Mouse (Mus musculus) mouse embryonic stem cell (cell line): ENCODE results near the gene Ccl1.

Source experiments
- in situ Hi-C, 2 experiments: fragments of 300-500 bp; cut with MboI; formaldehyde crosslinking; loops; 1 replicate in 1 of 2; 3 replicates in 1 of 2; pipeline ENCODE4 v1.14.3; 2019 to 2020; ENCODE audit warnings: low sequenced_read_pairs in 2 of 2, low pct_unique_long_range_greater_than_20kb in 1 of 2, mixed read lengths in 1 of 2; ENCODE audit not compliant: unreplicated experiment in 1 of 2

Ccl1 gene

DNA sequence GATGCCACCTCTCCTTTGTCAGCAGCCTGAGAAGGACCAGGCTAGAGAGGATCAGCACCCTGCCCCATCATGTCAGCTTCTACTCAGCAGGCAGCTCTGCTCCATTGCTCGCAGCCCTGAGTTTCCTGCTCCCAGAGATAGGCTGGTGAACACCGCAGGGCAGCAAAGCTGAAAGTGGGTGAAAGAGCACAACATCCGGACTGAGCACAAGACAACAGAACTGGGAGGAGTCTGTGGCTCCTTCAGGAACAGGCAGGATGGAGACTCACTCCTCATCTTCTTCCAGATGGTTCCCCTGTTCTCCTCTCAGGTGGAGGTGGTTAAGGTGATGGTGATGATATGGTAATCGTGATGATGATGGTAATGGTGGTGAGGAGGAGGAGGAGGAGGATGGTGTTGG lies at the start of gene Ccl1:
TSS of gene Ccl1 (minus strand) at position 101 of the 400 bp plus-strand sequence.
- in situ Hi-C loops = no loop called here

DNA sequence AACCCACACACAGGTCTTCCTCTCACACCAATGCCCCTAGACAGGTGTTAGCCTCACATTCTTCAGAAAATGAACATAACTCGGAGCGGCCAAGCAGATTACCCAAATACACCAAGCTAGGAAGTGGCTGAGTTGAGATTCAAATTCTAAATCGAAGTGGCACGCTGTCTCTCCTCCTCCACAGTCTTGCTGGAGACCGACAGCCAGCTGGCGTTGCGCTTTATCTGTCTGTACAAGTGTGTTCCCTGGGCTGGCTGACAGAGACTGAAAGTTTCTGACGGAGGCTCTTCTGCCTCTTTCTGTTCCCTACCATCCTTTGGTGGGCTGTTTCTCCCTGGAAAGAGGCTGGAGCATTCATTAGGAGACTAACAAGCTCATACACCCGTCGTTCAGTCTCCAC lies 45.5 kb upstream of the Ccl1 start:
- in situ Hi-C loops = no loop called here

DNA sequence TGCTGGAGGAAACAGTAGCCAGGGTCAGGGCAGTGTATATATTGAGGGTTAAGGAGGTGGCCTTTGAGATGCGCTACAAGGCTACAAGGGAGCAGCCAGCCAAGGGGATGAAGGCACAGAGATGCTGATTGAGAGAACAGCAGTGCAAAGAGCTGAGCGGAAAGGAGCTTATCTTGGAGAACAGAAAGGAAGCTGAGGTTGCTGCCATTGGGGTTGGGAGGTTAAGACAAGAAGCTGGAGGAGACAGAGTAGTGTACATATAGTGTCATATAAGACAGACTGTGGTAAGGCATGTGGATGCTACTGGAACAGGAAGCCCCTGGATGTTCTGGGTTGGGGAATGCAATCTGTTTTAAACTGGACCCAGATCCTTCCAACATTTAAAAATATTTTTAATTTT lies 35.4 kb upstream of the Ccl1 start:
- in situ Hi-C loops = no loop called here

DNA sequence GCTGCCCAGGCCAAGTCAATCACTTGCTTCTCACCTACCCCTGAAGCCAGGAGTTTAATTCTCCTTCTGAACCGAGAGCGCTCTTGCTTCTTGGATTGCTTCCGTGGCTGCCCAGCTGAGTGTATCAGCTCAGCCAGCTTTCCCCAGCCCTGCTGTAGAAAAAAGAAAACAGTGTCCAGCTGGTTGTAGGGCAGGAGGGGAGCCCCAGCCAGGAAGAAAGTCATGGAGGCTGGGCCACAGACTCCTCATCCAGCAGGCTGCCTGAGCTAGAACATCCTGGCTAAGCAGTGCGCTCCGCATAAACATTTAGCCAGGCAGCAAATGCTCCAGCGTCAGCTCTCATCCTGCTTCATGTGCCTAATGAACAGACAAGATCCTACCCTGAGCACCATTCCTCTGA lies 34.9 kb upstream of the Ccl1 start:
- in situ Hi-C loops = no loop called here

DNA sequence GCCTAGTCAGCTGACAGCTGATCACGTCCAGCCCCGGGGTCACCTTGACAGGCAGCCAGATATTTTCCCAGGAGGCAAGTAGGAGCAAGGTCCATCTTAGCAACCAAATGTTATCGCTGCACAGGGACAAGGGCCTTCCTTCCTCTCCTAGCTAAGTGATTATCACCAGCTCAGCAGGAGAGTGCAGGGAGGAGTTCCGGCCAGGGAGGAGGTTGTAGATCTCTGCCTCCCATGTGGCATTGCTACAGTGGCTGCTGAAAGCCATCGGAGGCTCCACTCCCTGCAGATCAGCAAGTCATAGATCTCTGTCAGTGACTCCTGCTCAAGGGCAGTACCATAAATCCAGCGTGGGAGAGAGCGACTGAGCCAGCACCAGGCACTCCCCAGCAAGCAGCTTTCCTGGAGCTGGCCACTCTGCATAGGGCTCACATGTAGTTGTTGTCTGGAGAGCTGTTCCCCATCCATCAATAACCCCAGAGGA lies 34.5 kb upstream of the Ccl1 start:
- in situ Hi-C loops = no loop called here

DNA sequence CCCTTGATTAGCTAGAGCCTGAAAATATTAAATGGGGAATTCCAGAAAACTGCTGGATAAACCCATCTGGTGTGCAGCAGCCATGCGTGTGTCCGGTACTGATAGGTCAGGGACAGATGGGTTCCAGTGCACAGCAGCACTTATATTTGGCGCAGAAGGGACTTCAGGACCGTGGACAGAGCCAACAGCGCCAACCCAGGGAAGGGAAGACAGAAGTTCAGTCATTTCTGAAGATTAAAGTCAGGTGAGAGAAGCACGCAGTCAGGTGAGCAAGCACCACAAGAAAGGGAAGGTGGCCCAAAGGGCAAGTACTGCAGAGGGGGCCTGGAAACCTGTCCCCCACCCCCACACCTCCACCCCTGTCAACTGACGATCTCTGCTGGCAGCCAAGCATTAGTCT lies 7.7 kb upstream of the Ccl1 start:
- in situ Hi-C loops = no loop called here

DNA sequence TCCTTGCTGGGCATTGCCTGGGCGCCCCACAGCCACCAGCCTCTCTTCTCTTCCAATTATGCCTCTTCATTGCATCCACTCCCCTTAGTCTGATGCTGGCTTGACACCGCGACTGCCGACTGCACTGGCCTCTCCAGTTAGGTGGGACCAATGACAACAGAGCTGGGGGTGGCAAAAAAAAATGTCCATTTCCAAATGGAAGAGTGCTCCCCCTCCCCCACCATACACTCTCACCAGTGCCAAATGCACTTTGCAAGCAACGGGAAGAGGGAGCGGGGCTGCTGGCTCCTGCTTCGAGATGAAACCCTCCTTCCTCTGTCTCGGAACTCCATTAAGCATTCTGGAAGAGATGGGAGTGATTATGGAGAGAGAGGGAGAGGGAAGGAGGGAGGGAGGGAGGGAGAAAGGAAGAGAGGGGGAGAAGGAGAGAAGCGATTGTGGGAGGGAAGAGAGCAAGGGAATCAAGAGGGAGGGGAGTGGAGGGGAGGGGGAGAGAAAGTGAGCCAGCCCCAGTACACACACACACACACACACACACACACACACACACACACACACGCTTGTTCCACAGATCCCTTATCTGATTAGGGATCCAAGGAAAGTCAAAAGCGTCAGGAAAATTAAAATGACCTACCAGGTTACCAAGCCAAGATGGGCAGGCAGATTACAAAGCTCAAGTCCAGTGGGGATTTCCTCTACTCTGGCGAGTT lies 5.0 kb upstream of the Ccl1 start:
- in situ Hi-C loops = no loop called here

DNA sequence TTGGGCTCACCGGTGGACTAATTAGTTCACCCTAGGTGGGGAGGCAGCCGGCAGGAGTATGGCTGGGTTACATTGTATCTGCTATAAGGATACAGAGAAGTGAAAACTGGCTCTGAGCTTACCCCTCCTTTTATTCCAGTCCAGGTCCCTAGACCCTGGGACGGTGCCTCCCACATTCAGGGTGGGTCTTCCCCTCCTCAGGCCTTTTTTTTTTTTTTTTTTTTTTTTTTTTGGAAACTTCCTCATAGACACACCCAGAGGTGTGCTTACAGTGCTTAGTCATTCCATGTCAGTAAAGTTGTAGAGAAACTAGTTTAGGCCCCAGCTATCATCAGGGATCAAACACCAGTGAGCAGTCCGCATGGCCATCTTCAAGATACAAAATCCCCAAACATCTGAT lies 7.6 kb downstream of the Ccl1 start:
- in situ Hi-C loops = no loop called here

DNA sequence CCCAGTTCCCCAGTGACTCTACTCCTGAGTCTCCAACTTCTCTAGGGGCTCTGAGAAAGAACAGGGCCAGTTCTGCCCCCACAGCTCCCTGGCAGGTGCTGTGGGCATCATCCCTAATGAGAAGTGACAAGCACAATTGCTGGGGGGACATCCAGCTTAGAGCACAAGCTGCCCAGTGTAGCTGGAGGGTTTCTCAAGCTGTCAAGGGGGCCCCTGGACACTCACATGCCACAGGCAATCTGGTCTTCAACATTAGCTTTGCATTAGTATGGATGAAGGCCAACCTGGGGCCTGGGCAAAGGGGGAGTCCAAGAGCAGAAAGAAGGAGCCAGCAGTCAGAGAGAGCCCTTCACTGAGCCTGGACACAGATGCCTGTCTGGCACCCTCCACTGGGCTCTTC lies 14.6 kb downstream of the Ccl1 start:
- in situ Hi-C loops = no loop called here

DNA sequence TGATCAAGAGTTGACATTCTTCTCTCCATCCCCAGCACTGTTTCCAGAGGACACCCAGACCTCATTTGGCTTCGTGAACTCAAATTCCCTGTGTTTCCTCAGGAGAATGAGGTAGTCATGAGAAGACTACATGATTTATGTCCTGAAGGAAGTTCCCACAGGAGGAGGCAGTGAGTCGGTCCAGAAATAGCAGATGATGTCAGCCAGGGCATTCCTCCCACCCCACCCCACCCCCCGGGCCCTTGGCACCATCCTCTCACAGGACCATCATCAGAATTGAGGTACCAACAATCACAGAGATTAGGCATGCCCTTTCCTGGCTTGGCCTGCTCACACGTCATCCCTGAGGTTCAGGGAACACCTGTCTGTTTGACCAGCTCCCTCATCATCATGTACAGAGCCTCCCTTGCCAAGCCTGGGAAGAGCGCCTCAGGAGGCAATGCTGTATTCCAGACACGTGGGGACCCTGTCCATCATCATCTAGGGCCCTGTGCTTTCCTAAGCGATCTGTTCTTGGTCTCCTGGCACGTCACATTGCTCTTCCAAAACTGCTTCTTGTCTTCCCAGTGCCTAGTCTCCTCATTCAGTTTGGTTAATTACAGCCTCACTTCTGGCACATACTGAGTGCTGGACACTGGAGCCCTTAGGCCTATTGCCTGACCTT lies 31.2 kb downstream of the Ccl1 start:
- in situ Hi-C loops = no loop called here

DNA sequence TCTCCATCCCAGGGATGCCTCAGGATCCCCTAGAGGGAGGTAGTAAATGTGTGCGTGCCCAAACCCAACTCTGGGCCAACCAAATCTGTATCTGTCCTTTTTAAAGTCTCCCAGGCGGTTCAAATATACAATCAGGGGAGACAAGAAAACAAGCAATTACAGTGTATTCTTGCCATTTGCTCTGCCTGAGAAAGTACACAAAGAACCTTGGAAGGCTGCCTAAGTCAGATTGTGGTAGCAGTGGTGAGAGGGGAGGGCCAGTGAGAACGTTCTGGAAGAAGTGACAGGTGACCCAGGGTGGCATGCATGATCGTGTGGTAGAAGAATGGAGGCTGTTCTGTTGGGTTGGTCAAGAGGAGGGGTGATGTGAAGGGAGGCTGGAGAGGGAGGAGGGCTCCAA lies 46.4 kb downstream of the Ccl1 start:
- in situ Hi-C loops = no loop called here

DNA sequence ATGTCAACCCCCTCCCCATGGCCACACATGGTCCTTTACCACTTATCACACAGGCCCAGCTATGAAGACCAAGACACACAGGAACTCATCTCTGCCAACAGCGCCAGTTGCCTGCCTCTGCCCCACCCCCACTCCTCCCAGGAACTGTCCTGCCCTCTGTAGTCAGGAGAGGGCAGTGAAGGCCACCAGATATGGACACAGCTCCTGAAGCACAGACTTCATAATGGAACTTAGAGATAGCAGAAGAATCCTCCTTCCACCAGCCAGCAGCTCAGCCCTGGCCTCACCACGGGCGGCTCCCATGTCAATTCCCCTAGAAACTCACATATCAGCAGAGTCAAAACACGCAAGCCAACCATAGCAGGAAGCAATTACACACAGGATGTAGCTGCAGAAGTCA lies 49.9 kb downstream of the Ccl1 start:
- in situ Hi-C loops = no loop called here

DNA sequence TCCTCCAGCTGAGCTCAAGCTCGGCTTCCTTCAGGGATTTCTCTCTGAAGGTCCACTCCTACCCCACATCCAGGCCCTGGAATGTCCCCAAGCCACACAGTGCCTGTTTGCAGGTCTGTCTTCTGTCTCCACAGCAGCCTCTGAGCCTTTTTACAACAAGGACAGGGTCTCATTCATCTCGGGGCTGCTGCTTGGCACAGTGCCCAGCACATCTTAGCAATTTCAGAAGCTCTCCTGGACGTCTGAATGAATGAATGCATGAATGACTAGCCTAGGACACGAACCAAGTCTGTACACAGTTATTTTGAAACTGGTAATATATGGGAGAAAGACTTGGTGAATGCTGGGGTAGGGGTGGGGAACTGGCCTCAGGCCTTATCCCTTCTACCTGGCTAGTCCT lies 52.1 kb downstream of the Ccl1 start:
- in situ Hi-C loops = no loop called here

DNA sequence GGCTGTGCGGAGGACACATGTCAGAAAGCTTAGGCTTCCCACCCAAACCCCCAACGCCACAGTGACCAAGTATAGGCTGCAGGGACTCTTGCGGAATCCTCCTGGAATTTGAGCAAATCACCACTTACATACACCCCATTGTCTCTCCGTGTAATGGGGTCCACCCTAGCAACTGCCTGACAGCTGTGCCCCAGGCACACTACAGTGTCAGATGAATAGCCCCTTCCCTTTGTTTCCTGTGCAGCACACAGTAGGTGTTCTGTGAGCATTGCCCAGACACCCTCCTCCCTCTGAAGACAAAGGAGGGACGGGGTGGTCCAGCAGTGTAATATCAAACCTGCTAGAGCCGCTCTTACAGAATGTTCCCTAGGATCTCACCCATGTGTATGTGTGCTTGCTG lies 54.2 kb downstream of the Ccl1 start:
- in situ Hi-C loops = no loop called here

DNA sequence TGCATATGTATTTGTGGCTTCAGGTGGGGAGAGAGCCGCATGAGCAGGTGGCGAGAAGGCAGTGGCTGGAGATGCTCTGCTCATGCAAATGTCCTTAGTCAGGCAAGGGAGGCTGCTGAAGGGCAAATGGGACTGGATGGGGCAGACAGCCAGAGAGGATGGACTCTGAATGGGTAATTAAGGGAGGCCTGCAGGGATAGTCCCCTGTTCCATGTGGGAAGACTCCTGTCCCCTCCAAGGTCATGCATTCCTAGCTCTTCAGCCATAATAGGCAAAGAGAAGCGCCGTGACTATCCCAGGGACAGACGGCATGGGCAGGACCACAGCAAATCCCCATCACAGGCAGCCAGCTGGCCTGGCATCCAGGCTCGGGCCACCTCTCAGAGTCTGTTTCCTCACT lies 55.5 kb downstream of the Ccl1 start:
- in situ Hi-C loops = loop anchor here in 1 of 2 experiments (25.0 kb wide), 1 partner anchor 462 kb away; no protein-coding TSS in a partner anchor

DNA sequence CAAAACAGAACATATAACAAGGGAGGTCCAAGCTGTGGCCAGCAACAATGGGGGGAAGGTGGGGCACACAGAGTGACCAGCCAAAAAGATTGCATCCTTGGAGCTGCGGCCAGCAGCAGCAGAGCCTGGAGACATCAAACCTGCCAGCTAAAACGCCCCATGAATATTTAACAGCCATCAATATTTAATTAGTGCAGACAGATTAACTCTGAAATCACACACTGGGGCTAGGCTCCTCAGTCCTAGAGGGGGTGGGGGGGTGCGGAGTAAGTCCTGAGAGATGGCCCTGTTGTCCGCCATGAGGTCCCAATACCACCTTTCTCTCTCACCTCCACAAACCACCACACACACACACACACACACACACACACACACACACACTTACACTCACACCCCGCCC lies 68.1 kb downstream of the Ccl1 start:
- in situ Hi-C loops = loop anchor here (10.0 to 25.0 kb wide), 3 partner anchors 157 to 497 kb away; no protein-coding TSS in a partner anchor

DNA sequence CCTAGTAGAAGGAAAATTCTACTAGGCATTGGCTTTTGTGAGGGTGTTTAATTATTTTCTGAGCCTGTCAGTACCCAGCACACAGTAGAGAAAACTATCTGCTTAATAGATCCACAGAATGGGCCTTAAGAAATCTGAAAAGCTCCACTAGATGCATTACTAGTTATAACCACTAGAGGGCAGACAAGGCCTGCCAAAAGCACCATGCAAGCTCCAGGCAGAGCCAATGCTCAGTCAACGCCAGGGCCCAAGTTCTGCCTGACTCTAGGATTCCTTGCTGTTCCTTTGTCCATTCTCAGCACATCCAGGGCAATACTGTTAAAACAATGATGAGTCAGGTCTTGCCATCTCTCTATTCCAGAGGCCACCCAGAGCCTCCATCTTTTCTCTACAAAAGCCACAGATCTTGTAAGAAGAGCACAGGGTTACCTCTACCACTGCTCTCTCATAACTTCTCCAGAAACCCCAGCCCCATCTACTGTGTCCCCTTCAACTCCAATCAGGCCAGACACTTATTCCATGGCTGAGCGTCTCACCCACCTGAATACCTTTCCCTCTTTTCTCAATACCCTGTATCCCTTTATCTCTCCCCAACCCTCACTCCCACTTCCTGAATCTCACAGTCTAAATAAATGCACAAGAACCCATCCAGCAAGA lies 69.8 kb downstream of the Ccl1 start:
- in situ Hi-C loops = loop anchor here (10.0 to 25.0 kb wide), 3 partner anchors 159 to 499 kb away; no protein-coding TSS in a partner anchor

DNA sequence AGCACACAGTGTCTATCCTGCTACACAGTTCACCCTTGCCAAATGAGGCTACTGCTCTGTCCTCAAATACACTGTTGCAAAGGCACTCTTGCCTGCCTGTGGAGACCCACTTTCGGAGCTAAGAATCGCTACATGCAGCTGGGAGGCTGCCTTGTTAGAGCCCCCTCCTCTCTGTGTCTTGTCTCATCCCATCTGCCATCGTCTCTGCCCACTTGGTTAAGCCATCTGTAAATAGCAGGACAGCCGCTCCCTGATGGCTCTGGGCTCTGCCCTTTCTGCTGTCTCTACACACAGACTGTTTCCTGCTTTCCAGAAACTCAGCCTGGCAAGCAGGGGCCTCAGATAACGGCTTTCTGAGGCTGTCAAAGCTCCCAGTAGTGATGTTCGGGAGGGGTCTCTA lies 71.5 kb downstream of the Ccl1 start:
- in situ Hi-C loops = loop anchor here (10.0 to 25.0 kb wide), 3 partner anchors 161 to 501 kb away; no protein-coding TSS in a partner anchor

DNA sequence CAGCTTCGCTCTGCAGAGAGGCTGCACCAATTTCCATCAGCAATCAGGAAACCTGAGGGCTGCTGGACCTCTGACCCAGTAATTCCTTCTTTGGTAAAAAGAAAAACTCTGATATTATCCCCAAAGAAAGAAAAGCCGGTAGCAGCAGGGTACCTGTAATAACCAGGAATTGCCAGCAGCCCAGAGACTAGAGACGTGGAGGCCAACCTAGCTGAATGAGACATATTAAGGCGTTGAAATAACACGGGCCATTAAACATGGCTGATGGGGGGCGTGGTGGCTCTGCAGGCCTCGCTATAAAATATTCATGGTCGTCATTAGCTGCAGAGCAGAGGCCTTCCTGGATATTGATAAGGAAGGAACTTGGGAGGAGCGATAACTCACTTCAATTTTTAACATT lies 78.5 kb downstream of the Ccl1 start:
- in situ Hi-C loops = loop anchor here in 1 of 2 experiments (25.0 kb wide), 1 partner anchor 485 kb away; no protein-coding TSS in a partner anchor
